Mouse (Mus musculus): ENCODE measurements around the gene Rabl6.

- no peak for TF ChIP-seq POLR2A (IDR thresholded peaks at IDR 0.05; ENCODE audit: extremely low read depth, insufficient read depth, low read length)
- TF ChIP-seq CTCF (IDR thresholded peaks at IDR 0.05; ENCODE audit: extremely low read depth, insufficient read depth, low read length) = no peak
Observed at GRCm38 (mm10) chr2:25549021-25549991, 59.0 kb downstream of the Rabl6 start.

All from cortical plate, adult 2 months (tissue).